Mouse (Mus musculus) hindbrain, postnatal 0 days (tissue): Measurements from ENCODE around the gene Gp1ba. TPM values are rescaled to one million over a fixed set of nuclear protein-coding genes. Genes with fewer than 3 reads are reported as not detected.

Experiments used
- ATAC-seq: fragments of 200-750 bp; cut with Nextera tagmentation; 2 replicates; pipeline ENCODE4 v1.8.0; 2017; ENCODE audit warnings: mild to moderate bottlenecking, moderate TSS enrichment, moderate library complexity
- DNase-seq: peaks from one replicate; pipeline ENCODE4 v3.0.0-alpha.2; 2015; ENCODE audit warnings: low spot score
- H3K27ac ChIP-seq: fragments of 300-500 bp; sonication (generic); 2 replicates; pipeline ENCODE4 v1.5.1; 2014; ENCODE audit warnings: mild to moderate bottlenecking
- H3K27me3 ChIP-seq: fragments of 300-500 bp; sonication (generic); 2 replicates; pipeline ENCODE4 v1.6.1; 2014; ENCODE audit warnings: low read length, mixed read lengths; ENCODE audit not compliant: insufficient read depth
- H3K36me3 ChIP-seq: fragments of 300-500 bp; sonication (generic); 2 replicates; pipeline ENCODE4 v1.6.1; 2014; ENCODE audit warnings: low read length, mixed read lengths; ENCODE audit not compliant: insufficient read depth
- H3K4me1 ChIP-seq: fragments of 300-500 bp; sonication (generic); 2 replicates; pipeline ENCODE4 v1.6.1; 2014; ENCODE audit warnings: antibody characterized with exemption, low read length, mixed read lengths; ENCODE audit not compliant: insufficient read depth
- H3K4me2 ChIP-seq: fragments of 300-500 bp; sonication (generic); 2 replicates; pipeline ENCODE4 v1.6.1; 2014; ENCODE audit warnings: low read depth, mild to moderate bottlenecking, low read length, moderate library complexity, mixed read lengths
- H3K4me3 ChIP-seq: fragments of 300-500 bp; sonication (generic); 2 replicates; pipeline ENCODE4 v1.5.1; 2014; ENCODE audit warnings: low read length
- H3K9ac ChIP-seq: fragments of 300-500 bp; sonication (generic); replicated peaks from 2 replicates; pipeline ENCODE4 v1.6.1; 2014; ENCODE audit warnings: mild to moderate bottlenecking, low read length, moderate library complexity, mixed read lengths
- H3K9me3 ChIP-seq: fragments of 300-500 bp; sonication (generic); 2 replicates; pipeline ENCODE4 v1.6.1; 2016; ENCODE audit warnings: low read length, mixed read lengths
- CTCF ChIP-seq: IDR thresholded peaks from 2 replicates; pipeline ENCODE4 v1.5.1; 2016; ENCODE audit warnings: antibody characterized with exemption, control low read depth, low read depth
- WGBS: fragments of 180-500 bp; shearing (Covaris S2); extraction: QIAGEN DNeasy Blood & Tissue Kit; methylation state at CpG from one replicate; pipeline ENCODE4 v1.1.7; 2014; 5-methylcytosine and 5-hydroxymethylcytosine counted together
- polyA plus RNA-seq: library from polyadenylated mRNA; unstranded; fragments of >200 nt; fragmentation: Nextera tagmentation; extraction: Ambion mirVana; gene quantifications from 2 replicates; pipeline ENCODE4 v1.2.1, GENCODE M21; 2015
- total RNA-seq: library from RNA; depleted of rRNA; stranded (reverse); fragments of >200 nt; gene quantifications from 2 replicates; pipeline ENCODE4 v1.2.3, GENCODE M21; 2014

Gp1ba gene
- total and polyA plus RNA-seq, 2 experiments from 2014 or later, result 0.24 TPM; not detected in 1

- TF ChIP-seq CTCF, result no peak
- no peak overlapping the region for H3K4me3 ChIP-seq
- no peak overlapping the region for H3K27ac ChIP-seq
- H3K36me3 ChIP-seq, result peaks cover 19% of the 10 kb centered on the region
- no peak overlapping the region for H3K9ac ChIP-seq
- H3K4me1 ChIP-seq, result 0 out of 2 replicates have a peak, but pooled peaks cover 5% of the 10 kb centered on the region
- no peak overlapping the region for H3K4me2 ChIP-seq
- no peaks in the 10 kb centered on the region for H3K27me3 ChIP-seq
- DNase-seq (no peak), ATAC-seq (no peak)
- H3K9me3 ChIP-seq, result no peaks in the 10 kb centered on the region
- WGBS, result 78% methylated on average over 8 of the region's 8 CpGs
Observed at GRCm38 (mm10) chr11:70658942-70659341, 20.0 kb downstream of the Gp1ba start.

GRCm38 (mm10) chr11:70660571-70660970 is 21.6 kb downstream of the Gp1ba start:
- Histone ChIP-seq H3K4me2 (no peak overlapping the region), H3K36me3 (peaks cover 32% of the 10 kb centered on the region), H3K9me3 (no peaks in the 10 kb centered on the region), H3K27ac (no peak overlapping the region), H3K4me1 (0 out of 2 replicates have a peak, but pooled peaks cover 5% of the 10 kb centered on the region), H3K27me3 (no peaks in the 10 kb centered on the region), H3K4me3 (no peak overlapping the region), H3K9ac (no peak overlapping the region)
- 86% methylated on average over 8 of the region's 8 CpGs for WGBS
- no peak for TF ChIP-seq CTCF
- DNase-seq, result no peak
- ATAC-seq, result no peak

GRCm38 (mm10) chr11:70663101-70663500 is 24.2 kb downstream of the Gp1ba start:
- ATAC-seq (no peak), DNase-seq (no peak)
- Histone ChIP-seq H3K36me3 (peaks cover 32% of the 10 kb centered on the region), H3K4me2 (no peak overlapping the region), H3K27ac (no peak overlapping the region), H3K4me1 (peaks cover 4% of the 10 kb centered on the region; the same call in 1 of the 2 replicates), H3K4me3 (no peak overlapping the region), H3K9ac (no peak overlapping the region), H3K9me3 (no peaks in the 10 kb centered on the region), H3K27me3 (no peaks in the 10 kb centered on the region)
- no peak for TF ChIP-seq CTCF
- 91% methylated on average over 8 of the region's 8 CpGs for WGBS

GRCm38 (mm10) chr11:70663957-70664356 is 25.0 kb downstream of the Gp1ba start:
- H3K36me3 ChIP-seq, result peaks cover 32% of the 10 kb centered on the region

GRCm38 (mm10) chr11:70664741-70665140 is 25.8 kb downstream of the Gp1ba start:
- no peak overlapping the region for H3K27ac ChIP-seq
- peaks cover 32% of the 10 kb centered on the region for H3K36me3 ChIP-seq
- no peak for ATAC-seq
- 0 out of 2 replicates have a peak, but pooled peaks have one; percentile 4 for TF ChIP-seq CTCF
- no peak overlapping the region for H3K4me3 ChIP-seq
- no peak overlapping the region for H3K9ac ChIP-seq
- peaks cover 4% of the 10 kb centered on the region; the same call in 1 of the 2 replicates for H3K4me1 ChIP-seq
- no peaks in the 10 kb centered on the region for H3K27me3 ChIP-seq
- 95% methylated on average over 9 of the region's 9 CpGs for WGBS
- DNase-seq, result no peak
- H3K9me3 ChIP-seq, result no peaks in the 10 kb centered on the region
- no peak overlapping the region for H3K4me2 ChIP-seq

More at GRCm38 (mm10) chr11:70663957-70664356, 25.0 kb downstream of the Gp1ba start:
- Histone ChIP-seq H3K4me3 (no peak overlapping the region), H3K4me2 (no peak overlapping the region), H3K27ac (no peak overlapping the region), H3K9me3 (no peaks in the 10 kb centered on the region), H3K9ac (no peak overlapping the region), H3K4me1 (peaks cover 4% of the 10 kb centered on the region; the same call in 1 of the 2 replicates), H3K27me3 (no peaks in the 10 kb centered on the region)
- no peak for DNase-seq
- TF ChIP-seq CTCF, result no peak
- WGBS, result 83% methylated on average over 6 of the region's 6 CpGs
- no peak for ATAC-seq

- no peaks in the 10 kb centered on the region for H3K27me3 ChIP-seq
- H3K4me2 ChIP-seq, result no peak overlapping the region
- H3K9me3 ChIP-seq, result no peaks in the 10 kb centered on the region
- no peak overlapping the region for H3K4me3 ChIP-seq
- no peak overlapping the region for H3K9ac ChIP-seq
- no peak for TF ChIP-seq CTCF
- WGBS, result 97% methylated on average over 8 of the region's 8 CpGs
- H3K27ac ChIP-seq, result no peak overlapping the region
- ATAC-seq (no peak), DNase-seq (no peak)
- H3K36me3 ChIP-seq, result peaks cover 32% of the 10 kb centered on the region
- H3K4me1 ChIP-seq, result peaks cover 4% of the 10 kb centered on the region; the same call in 1 of the 2 replicates
Observed at GRCm38 (mm10) chr11:70666687-70667086, 27.8 kb downstream of the Gp1ba start.

- Histone ChIP-seq H3K9me3 (no peaks in the 10 kb centered on the region), H3K27me3 (no peaks in the 10 kb centered on the region), H3K4me2 (peak overlapping the region; percentile 88), H3K27ac (peak overlapping the region; percentile 98), H3K4me3 (peak overlapping the region; percentile 58), H3K9ac (peak overlapping the region; percentile 56), H3K4me1 (peaks cover 4% of the 10 kb centered on the region; the same call in 1 of the 2 replicates), H3K36me3 (peaks cover 26% of the 10 kb centered on the region)
- ATAC-seq (no peak), DNase-seq (no peak)
- TF ChIP-seq CTCF, result no peak
- WGBS, result 79% methylated on average over 14 of the region's 14 CpGs
Observed at GRCm38 (mm10) chr11:70667271-70668150, 28.6 kb downstream of the Gp1ba start.
